Mouse (Mus musculus): ENCODE results near the gene Asgr2.
"Not testable (repeated sequence)": the region's sequence is repeated elsewhere in the genome, so short reads cannot be mapped to it uniquely, and the experiment has no call there.

The Asgr2 gene

DNA sequence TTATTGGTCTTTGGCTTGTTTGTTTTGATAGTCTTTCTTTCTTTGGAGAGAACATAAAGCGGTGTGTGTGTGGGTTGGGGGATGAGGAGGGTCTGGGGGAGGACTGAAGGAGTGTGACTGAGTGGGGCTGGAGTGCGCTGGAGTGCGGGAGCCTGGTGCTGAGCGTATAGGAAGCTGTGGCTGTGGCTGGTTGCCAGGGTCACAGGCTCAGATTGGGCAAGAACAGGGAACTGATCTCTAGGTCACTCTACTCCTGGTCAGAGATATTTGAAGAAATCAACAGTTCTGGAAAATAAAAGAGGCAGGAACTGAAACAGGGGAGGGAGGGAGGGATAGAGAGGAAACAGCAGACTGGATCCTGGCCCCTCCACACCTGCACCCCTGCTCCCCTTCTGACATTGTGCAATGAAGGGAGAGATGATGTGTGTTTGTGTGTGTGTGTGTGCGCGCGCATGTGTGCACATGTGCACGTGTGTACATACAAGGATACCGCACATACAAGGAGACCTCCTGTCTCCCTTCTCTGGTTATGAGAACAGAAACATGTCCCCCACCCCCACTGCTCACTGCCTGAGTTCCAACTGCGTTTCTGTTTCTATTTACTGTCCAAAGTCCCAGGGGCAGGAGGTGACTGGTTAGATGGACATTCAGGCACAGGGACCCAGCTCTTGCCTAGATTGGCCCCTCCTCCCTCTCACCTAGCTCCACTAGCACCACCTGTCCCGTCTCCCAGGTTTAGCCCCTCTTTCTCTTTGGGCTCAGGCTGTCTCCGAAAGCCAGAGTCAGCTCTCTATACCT lies at the start of gene Asgr2:
Asgr2 (plus strand) TSS at position 659 of the 798 bp plus-strand sequence.
- no peak for DNase-seq (ENCODE audit: low spot score in 2 of 2)

DNA sequence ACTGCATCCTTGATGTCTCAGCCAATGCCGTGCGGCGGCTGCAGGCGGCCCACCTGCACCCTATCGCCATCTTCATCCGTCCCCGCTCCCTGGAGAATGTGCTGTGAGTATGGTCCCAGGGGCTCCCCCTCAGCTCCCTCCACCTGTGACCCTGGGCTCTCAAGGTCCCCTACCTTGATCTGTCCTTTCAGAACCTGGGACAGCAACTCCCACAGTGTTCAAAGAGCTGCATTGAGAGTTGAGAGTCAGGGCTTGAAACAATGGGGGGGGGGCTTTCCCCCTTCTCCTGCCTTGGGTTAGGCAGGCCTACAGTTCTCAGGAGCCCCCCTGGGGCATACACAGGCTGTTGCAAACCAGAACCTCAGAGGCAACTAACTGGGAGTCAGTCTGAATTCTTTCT lies 48.8 kb upstream of the Asgr2 start:
- no peak for DNase-seq (ENCODE audit: low spot score in 2 of 2)

DNA sequence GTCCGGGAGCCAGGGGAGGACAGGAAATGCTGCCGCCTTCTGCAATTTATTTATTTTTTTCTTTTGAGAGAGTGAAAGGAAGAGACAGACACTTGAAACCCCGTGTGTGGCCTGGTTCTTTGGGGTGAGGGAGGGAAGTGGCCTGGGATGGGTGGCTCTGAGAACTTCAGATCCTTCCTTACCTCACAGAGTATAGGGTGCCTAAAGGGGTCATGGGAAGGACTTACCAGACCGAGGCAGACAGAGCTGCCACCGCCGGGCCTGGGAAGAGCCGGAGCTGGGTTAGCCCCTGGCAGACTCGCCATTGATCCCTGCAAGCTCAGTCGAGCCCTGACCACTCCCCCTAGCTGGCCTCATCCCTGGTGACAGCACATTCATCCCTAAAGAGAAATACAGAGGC lies 47.0 kb upstream of the Asgr2 start:
- DNase-seq (ENCODE audit: low spot score in 2 of 2) = no peak

DNA sequence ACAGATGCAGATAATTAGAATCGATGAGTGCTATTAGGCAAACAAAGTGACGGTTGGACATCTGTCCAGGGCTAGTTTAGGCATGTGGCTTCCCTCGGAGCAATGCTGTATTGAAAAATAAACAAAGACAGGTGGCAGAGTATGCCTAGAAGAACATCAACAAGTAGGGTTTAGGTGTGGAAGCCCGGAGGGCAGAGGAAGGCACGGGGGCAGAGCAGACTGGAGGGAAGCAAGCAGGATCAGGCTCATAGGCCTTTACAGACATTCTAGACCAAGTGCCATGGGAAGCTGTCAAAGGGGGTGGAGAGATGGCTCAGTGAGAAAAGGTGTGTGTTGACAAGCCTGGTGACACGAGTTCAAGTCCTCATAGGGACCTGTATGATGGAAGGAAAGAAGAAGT lies 43.1 kb upstream of the Asgr2 start:
- DNase-seq (ENCODE audit: low spot score in 2 of 2) = no peak

DNA sequence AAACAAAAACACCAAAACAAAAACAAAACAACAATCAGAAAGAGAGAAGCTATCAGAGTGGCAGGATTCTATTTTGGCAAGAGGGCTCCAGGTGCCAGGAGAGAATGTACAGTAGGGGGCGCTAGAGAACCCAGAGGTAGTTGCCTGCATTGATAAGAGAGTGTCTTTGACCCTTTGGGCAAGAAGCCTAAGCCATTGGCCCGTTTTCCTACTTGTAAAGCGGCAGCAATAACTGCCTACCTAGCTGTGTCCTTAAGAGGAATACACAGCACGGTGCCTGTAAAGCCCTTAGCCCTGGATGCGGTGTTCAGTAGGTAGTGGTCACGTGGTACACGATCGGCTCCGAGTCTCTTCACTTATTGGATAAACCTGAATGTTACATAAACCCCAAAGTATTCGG lies 42.6 kb upstream of the Asgr2 start:
- DNase-seq (ENCODE audit: low spot score in 2 of 2) = no peak

DNA sequence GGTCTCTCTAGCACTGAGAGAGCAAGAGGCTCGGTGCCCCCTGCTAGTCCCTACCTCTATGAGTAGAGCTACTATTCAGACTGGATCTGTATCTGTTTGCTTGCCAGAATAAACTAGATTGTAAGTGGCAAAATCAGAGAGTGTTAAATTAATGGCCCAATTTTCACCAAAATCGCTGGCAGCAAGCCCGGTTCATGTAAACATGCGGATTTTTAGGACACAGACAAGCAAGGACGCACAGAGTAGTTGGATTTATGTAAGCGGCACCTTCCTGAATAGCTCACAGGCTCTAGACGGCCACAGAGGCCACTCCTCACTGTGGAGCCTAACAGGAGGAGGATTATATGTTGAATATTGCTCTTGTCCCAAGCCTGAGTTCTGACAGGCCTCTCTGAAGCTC lies 39.3 kb upstream of the Asgr2 start:
- no peak for DNase-seq (ENCODE audit: low spot score in 2 of 2)

DNA sequence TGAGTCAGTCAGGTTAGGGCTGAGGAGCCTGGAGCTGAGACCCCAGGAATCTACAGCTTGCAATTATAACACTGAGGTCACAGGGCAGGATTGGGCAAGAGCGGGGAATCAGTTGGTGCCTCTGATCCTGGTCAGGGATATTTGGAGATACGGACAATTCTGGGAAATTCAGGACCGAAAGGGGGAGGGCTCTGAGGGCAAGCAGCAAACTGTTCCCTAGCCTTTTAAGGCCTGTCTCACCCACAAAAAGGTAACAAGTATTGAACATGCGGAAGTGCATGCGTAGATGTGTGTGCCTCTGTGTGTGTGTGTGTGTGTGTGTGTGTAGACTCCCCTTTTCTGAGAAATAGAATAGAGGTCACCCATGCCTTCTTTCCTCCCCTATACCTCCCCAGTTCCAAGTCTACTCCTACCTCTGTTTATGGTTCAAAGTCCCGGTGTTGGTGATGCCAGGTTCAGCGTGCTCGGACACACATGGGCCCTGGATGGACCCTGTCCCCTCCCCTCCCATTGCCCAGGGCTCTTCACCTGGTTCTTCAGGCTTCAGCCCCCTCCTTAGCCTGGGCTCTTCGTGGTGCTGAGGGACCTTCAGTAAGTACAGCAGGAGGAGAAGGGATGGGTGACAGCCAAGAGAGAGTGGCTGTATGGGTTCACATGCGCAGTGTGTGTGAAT lies 38.4 kb upstream of the Asgr2 start, which contains the start of gene Asgr1:
Asgr1 (plus strand) TSS at position 188 of the 673 bp plus-strand sequence.
- no peak for DNase-seq (ENCODE audit: low spot score in 2 of 2)

DNA sequence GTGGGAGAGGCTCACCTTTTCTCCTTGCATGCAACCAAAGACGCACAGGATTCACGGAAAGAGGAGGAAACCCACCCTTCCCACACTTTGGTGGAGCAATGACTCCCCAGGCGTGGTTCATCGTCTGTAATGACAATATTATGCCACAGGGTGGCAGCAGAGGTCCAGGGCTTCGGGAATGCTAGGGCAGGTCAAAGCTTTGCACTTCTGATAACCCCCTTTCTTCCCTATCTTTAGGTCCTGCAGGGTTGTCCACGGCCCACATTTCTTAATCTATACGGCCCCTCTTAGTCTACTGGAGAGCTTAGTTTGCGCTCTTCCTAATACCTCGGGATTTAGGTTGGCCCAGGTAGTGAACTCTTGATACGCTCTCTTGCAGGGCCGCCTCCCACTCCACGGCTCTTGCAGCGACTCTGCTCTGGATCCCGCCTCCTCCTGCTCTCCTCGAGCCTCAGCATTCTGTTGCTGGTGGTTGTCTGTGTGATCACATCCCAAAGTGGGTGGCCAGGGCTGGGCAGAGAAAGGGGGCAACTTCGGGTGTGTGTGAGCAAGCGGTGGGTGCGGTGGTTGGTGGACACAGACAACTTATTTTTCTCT lies 36.7 kb upstream of the Asgr2 start:
- DNase-seq (ENCODE audit: low spot score in 2 of 2) = no peak

DNA sequence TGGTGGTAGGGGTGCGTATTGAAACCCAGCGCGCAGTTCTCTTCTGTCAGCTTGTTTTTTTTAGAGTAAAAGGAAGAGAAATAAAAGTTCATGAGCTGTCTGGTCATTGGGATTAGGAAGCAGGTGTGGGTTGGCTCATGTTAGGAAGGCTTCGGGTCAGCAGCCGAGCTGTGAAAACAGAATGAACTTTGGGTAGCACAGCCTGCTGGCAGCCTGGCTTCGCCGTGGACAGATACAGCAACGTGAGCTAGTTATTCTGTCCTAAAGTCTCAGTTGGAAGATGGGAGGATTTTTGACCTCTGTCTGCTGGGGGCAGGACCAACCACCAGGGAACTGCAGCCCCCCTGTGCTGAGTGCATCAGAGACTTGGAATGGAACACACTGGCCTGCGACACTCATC lies 34.6 kb upstream of the Asgr2 start:
- DNase-seq (ENCODE audit: low spot score in 2 of 2) = no peak

DNA sequence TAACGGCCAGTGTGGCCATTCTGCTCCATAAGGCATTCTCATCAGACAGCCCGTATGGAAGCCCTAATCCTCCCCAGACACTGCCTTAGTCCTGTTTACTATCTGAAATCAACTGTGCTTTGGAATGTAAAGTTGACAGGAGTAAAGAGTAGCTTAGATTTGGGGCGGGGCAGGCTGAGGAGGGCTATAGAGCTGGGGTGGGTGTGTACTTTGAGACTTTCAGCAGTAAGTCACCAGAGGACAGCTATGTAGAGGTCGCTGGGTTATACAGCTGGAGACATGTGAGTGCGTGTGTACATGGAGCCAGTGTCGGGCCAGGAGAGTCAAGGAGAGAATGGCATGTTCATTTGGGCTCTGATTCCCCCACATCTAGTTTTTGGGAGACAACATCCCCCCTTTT lies 32.5 kb upstream of the Asgr2 start:
- DNase-seq (ENCODE audit: low spot score in 2 of 2) = no peak

DNA sequence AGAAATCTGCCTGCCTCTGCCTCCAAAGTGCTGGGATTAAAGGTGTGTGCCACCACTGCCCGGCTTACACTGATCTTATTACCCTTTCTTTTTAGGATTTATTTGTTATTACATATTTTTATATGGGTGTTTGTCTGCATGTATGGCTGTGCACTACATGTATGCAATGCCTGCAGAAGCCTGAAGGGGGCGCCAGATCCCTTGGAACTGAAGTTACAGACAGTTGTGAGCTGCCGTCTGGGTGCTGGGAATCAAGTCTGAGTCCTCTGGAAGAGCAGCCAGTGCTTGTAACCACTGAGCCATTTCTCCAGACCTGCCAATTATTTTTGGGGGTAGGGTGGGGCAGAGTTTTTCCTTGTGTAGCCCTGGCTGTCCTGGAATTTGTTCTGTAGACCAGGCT lies 29.4 kb upstream of the Asgr2 start:
- DNase-seq (ENCODE audit: low spot score in 2 of 2) = no peak

DNA sequence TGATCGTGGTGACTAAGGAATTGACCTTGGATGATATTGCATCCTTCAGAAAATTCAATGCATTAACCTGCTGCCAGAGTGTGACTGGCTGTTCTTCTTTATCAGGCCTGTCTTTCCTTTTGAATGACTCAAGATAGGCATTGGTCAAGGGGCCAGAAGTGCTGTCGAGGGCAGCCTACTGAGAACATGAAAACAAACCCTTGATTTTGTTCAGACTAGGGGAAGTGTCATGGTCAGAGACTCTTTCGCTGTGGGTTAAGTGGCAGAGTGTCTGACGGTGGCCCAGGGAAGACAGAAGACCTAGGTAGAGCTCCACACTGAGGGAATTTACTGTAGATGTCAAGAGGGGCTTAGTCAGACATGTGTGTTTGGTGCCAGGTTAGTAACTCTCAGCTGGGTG lies 25.7 kb upstream of the Asgr2 start:
- DNase-seq (ENCODE audit: low spot score in 2 of 2) = no peak

DNA sequence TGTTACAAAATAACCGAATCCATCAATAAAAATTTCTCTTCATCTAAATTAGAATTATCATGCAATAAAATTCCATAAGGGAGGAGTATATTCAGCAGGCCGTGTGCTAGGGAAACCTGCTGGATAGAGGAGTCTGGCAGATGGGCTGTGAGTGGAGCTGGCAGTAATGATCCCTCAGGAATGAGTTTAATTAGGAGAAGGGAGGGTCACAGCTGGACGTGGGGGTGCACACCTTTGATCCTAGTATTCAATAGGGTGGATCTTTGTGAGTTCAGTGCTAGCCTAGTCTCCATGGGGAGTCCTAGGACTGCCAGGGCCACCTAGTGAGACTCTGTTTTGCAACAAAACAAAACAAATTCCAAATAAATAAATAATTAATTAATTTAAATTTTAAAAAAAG lies 24.2 kb upstream of the Asgr2 start:
- DNase-seq (ENCODE audit: low spot score in 2 of 2) = no peak

DNA sequence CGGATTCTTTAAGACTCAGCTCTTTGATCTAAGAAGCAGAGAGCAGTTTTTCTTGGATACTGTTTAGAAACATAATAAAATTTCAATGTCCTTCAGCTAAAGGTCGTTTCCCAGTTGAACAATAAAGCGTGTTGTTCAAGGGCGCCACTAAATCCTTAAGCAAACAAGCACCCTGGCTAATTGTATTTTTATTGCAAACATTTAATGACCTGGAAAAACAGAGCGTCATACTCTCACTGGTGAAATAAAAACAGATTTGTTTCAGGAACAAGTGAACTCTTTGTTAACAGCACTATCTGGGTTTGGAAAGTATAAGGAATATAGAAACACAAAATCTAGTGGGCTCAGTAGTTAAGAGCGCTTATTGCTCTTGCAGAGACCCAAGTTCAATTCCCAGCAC lies 22.4 kb upstream of the Asgr2 start:
- DNase-seq (ENCODE audit: low spot score in 2 of 2) = no peak

DNA sequence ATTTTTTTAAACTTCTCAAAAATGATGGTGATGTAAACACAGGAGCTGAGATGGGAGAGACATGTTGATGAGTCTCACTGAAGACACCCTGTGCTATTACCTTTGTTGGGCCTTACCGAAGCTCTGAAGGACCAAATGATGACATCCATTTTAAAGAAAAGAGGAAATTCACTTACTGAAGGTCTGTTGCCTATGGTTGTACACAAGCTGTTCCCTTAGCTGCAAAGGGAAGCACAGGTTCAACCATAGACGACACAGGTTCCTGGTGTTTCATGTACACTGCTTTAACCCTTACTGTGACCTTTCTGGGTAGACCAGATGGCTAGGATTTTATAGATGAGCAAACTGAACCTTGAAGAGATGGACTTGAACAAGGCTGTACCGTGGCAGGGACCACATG lies 21.8 kb upstream of the Asgr2 start:
- not testable (repeated sequence) for DNase-seq (ENCODE audit: low spot score in 2 of 2)

DNA sequence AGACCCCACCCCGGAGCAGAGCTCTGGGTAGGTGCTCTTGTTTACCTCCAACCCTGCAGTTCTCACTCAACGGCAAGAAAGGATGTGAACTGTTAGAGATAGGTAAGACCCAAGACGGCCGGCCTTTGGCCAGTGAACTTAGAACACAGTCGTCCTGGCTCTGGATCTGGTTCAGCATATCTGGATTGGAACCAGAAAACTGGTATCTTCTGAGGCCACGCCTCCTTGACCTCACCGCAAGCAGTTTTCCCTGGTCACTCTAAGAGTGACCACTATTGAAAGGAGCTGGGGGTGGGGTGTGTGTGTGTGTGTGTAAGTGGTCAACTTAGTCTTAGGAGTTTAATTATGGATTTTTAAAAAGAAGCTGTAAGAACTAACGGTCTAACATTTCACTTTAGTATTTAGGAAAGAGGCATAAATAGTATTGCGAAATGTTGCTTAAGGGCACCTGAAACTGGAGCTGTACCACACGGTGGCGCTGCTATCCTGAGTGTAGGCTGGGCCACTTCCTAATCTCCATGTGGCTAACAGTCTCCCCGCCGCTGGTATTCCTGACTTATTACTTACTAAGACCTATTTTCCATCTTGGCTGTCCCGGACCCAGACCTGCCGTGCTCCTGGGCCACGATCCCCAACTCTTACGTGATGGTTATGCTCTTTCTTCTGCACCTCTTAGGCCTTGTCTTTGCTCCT lies 17.9 kb upstream of the Asgr2 start:
- DNase-seq (ENCODE audit: low spot score in 2 of 2) = peak; percentile 34 to 61

DNA sequence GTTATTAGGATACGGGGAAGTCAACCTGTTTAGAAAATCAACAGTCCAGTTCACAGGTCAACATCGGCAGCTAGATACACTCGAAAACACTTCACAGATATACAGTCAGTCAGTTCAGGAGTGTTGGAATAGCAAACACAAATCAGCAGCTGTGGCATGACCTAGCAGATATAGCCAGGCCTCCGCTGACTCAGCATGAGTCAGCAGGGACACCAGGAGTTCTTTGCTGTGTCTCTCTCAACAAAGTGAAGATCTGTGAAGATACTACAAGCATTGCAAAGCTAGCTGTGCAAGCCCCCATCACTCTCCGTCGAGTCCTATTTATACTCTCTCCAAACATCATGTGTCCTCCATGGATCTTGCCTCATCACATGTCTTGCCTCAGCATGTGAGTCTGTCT lies 16.9 kb upstream of the Asgr2 start:
- no peak for DNase-seq (ENCODE audit: low spot score in 2 of 2)

DNA sequence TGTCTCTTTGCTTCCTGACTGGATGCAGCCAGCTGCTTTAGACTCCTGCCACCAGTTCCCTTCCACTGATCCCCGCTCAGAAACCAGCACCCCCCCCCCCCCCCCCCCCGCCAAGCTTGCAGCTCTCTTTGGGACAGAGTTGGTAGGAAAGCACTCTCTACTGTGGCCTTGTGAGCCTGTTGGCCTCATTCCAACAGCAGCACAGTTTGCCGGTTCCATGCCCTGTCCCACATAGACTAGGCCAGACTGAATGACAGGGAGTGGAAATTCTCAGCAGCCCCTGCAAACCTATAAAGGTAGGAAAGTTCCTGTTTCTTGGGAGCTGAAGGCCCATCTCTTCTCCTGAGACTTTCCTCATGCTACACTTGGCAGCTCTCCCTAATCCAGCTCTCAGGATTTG lies 15.0 kb upstream of the Asgr2 start:
- DNase-seq (ENCODE audit: low spot score in 2 of 2) = no peak

DNA sequence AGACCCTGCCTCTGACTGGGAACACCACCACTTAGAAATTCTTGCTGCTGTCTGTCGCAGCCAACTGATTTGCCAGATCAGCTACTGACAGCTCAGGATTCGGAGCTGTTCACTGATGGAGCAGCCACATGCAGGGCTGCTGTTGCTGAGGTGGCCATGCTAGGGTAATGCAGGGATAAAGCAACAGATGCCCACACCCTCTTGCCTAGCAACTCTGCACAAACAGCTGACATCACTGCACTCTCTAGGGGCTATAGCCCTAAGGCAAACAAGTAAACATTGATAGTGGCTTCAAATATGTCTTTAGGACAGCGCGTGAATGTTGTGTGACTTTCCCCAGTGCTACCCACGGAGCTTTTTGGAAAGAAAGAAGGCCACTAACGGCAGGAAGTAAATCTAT lies 13.3 kb upstream of the Asgr2 start:
- no peak for DNase-seq (ENCODE audit: low spot score in 2 of 2)

DNA sequence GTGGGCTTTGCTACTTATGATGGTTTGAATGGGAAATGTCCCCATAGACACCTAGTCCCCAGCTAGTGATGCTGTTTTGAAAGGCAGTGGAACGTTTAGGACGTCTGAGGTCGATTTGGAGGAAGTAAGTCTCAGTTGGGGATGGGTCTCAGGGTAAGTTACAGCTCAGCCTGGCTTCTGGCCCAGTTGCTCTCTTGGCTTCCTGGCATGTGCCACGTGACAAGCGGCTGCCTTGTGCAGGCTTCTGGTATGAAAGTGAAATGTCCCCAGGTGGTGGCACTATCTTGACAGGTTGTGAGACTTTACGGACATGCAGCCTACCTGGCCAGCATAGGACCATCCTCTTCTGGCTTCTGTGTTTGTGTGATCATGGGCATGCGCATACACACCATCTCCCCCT lies 12.5 kb upstream of the Asgr2 start:
- no peak for DNase-seq (ENCODE audit: low spot score in 2 of 2)

DNA sequence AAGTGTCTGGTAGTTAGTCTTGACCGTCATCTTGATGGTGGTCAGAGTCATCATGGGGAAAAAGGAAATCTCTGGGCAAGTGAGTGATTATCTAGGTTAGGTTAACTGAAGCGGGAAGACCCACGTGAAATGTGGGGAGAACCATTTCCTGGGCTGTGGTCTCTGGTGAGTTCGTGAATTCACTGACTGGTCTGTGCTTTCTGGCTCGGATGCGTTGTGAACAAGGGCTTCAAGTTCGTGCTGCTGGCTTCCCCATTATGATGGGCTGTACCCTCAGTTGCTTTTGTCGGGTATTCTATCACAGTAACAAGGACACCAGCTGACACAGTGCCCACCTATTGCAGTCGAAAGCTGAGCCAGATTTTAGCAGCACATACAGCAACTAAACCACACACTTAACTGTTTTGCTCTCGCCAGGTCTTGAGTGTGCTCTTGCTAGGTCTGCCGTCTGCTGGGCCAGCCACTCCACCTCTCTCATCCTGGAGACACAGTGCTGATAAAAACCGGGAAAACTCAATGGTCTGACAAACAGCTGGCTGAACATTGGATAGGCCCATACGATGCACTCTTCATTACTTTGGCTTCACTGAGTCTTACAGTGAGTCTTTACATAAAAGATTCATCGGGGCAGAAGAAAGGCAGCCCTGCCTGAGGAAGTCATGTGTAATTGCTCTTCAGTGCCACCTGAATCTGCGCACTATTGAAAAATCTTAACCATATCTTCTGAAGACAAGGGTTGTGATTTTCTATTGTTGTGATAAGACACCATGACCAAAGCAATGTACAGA lies 11.4 kb upstream of the Asgr2 start:
- DNase-seq (ENCODE audit: low spot score in 2 of 2) = no peak

DNA sequence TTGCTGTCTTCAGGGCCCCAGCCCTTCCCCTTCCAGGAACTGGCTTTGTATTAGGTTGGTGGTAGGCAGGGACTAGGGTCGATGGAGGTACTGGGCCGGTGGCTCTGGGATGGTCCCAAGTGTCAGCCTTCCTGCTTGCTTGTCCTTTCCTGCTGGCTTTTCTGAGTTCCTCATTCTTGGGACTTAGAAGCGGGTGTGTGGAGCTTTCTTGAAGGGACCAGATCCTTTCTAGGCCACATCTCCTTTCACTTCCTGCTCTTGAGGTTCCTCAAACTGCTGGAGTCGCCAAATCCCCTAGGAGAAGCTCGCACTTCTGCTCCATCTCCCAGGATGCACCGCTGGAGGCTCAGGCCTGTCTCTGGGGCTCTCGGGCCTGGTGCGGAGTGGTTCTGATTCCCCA lies 7.9 kb upstream of the Asgr2 start:
- DNase-seq (ENCODE audit: low spot score in 2 of 2) = no peak
